Mouse (Mus musculus) layer of hippocampus, adult 11-12 months (tissue): Measurements from ENCODE around the gene Pnldc1.
"Not testable (repeated sequence)": the region's sequence is repeated elsewhere in the genome, so short reads cannot be mapped to it uniquely, and the experiment has no call there.

Source experiments
- DNase-seq: peaks from one replicate; pipeline ENCODE4 v3.0.0; 2022; ENCODE audit warnings: low spot score

The Pnldc1 gene

DNA sequence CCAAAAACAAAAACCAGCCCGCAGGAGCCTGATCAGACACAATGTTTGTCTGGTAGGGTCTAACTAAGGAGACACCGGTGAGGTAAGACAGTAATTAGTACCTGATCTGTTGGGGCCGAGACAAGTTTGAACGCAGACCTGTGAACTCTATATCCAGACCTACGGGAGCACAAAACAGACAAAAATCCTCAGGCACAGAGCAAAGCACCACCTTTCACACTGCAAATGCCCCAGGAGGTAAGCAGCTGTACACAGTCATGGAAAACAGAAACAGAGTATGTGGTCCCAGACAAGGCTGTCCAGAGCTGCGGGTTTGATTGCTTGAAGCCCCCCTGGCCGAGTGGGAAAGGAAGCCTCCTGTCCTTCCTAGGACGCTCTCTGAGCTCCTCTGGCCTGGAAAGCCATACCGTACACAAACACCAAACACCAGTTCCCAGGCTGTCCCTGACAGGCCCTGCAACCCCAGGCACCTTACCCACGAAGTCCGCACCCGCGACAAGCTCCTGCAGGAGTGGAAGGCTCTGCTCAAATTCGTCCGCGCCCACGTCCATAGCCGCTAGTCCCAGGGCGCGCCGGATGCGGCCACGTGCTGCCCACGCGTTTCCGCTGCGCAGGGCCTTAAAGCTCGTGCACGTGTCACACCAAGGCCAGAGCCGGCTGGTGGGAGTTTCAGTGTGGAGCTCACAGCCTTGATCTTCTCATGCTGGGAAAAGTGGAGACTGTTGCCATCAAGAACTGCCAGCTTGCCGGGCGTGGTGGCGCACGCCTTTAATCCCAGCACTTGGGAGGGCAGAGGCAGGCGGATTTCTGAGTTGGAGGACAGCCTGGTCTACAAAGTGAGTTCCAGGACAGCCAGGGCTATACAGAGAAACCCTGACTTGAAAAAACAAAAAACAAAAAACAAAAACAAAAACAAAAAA lies at the start of gene Pnldc1:
Gene Pnldc1, minus strand, starts transcription at position 870 of the 920 bp plus-strand sequence.
- no peak for DNase-seq

DNA sequence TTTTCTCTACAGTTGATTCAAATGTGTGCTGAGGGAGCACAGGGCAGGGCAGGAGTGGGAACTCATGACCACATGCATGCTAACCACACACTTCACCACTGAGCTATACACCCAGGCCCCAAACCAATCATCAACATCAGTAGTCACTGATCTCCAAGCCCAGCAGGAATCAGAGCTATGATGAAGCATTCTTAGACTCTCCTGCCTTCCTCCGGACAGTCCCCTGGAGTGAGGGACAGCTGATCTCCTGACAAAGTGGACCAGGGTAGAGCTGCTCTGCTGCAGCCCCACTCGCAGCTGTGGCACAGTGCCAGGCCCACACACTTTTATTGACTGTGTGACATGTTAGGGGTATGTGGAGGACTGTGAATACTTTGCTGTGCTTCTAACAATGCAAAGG lies 49.3 kb upstream of the Pnldc1 start:
- DNase-seq: not testable (repeated sequence)

DNA sequence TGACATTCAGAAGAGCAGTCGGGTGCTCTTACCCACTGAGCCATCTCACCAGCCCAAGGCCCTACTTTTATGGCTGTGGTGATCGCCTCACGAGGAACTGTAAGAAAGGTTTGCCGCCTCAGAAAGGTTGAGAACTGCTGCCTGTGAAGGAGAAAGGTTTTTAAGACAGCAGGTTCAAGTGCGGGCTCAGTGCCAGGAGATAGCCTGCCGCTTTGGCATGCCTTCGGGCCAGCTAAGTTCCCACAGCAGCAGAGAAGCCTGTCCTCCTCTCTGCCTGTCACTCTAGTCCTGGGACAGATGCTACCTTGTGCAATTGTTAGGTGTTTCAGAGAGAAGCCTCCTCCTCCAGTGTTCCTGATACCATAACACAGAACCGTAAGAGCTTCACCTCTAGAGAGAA lies 46.6 kb upstream of the Pnldc1 start:
- DNase-seq: no peak

DNA sequence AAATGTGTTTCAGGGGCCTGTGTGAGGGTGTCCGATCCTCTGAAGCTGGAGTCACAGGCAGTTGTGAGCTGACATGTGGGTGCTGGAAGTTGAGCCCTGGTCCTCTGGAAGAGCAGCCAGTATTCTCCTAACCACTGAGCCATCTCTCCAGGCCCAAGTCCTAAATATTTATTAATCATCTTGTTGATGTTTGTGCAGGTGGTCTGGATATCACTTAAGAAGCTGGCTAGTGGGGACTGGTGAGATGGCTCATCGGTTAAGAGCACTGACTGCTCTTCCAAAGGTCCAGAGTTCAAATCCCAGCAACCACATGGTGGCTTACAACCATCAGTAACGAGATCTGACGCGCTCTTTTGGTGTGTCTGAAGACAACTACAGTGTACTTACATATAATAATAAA lies 39.6 kb upstream of the Pnldc1 start:
- DNase-seq: no peak

DNA sequence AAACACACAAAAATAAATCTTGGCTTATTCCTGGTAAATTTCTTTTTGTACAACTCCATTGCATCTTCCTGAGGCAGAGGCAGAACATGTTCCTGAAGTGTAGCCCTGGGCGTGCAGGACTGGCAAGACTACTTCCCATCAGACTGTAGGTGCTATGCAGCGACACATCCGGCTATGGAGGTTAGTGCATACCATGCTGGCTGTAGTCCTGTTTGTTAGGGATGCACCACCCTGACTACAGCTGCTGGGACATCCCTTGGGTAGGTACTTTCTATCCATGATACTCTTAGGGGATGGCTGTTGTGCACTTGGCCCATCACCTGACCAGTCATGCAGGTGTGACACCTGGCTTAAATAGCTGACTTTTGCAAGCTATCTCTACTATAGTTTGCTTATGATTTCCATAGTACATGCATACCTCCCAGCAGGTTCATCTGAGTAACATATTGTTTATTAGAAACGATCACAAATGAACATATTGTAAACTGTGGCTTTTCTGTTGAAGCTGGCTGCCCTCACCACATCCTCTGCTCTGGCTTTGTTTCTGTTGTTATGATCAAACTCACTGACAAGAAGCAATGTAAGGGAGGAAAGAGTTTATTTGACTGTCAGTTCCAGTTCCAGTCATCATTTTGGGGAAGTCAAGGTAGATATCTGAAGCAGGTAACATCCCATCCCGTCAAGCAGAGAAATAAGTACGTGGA lies 32.6 kb upstream of the Pnldc1 start:
- DNase-seq: no peak

DNA sequence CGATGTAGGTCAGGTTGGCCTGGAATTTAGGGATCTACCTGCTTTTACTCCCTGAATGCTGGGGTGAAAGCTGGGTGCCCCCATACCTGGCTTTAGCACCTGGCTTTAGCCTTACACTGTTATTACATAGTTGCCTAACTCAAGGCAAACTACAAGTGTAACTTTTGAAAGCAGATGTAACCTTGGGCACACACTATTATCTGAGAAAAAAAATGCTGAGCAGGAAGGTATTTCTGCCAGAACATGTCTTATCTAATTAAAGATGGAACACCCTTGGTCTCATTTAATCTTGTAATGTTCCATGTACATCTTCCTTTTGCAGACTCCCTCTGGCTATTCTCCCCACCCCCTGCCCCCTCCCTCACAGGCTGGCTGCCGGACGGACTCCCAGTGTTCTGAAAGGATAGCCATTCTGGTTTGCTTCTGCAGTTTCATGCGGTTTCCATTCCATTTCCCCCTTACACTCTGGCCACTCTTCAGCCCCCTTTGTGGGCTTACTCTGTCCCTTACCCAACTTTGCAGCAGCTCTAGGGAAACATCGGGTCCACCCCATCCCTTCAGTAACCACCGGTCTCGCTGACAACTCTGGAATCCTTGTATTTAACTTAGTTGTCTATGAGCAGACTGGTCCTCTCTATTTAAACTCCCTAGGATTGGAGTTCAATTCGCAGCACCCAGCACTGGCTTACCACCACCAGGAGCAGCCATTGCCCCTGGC lies 31.7 kb upstream of the Pnldc1 start:
- DNase-seq: no peak

DNA sequence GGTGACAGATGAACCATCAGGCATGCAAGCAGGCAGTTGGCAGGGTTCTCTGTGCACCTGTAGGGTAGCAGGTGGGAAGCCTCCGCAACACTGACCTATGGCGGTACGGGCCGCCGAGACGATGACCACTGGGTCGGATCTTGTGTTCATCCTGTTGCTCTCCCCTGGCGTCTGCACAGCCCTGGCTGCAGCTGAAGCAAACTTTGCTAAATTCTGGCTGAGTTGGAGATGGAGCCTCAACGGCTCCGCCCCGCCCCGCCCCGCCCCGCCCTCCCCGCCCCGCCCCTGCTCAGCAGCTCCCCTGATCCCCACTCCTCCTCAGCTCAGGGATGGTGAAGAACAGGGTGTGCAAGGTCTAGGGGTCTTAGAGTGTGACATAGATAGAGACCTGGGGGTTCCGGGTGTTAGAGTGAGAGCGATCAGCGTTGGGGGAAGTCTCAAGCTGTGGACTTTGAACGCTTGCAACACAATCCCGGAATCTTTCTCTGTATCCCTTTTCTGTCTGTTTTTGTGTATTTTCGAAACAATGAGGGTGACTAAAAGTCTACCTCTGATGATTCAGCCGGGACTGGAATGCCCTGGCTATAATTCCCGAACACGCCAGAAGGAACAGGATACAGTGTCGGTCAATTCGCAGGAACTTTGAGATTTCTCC lies 30.2 kb upstream of the Pnldc1 start, which contains the start of gene Acat3:
Gene Acat3, minus strand, starts transcription at position 450 of the 655 bp plus-strand sequence.
- DNase-seq: no peak

DNA sequence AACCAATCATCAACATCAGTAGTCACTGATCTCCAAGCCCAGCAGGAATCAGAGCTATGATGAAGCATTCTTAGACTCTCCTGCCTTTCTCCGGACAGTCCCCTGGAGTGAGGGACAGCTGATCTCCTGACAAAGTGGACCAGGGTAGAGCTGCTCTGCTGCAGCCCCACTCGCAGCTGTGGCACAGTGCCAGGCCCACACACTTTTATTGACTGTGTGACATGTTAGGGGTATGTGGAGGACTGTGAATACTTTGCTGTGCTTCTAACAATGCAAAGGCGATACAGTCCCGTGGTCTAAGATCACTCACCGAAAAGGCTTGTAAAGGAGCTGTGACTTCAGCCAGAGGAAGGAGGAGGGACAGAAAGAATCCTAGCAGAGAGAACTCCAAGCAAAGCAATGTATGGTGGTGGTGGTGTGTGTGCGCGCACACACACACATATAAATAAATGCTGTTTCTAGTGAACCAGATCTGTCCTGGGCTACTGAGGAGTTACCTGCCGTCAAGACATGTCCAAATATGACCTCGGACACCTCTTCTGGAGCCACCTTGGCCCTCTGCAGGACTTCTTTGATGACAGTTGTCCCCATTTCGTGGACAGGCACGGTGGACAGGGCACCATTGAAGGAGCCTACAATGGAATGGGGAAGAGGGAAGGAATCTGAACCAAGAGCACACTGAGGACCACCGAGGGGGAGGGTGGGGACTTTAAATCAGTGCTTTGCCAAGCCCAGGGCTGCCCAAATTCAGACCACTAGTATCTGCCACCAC lies 29.5 kb upstream of the Pnldc1 start:
- not testable (repeated sequence) for DNase-seq

DNA sequence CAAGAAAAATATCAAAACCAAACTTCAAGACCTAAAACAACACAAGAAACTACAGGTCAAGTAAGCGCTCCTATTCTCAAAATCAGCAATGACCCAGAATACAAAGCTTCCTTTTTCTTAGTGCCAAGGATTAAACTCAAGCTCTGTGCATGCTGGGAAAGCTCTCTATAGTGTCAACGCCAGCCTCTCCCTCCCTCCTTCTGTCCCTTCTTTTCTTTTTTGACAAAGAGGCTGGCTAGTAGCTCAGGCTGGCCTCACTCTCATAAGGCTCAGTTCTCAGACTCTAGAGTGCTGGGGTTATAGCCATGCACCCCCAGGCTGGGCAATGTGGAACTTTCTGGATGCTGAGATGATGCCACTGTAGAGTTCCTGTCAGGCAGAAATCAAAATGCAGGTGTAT lies 28.0 kb upstream of the Pnldc1 start:
- no peak for DNase-seq

DNA sequence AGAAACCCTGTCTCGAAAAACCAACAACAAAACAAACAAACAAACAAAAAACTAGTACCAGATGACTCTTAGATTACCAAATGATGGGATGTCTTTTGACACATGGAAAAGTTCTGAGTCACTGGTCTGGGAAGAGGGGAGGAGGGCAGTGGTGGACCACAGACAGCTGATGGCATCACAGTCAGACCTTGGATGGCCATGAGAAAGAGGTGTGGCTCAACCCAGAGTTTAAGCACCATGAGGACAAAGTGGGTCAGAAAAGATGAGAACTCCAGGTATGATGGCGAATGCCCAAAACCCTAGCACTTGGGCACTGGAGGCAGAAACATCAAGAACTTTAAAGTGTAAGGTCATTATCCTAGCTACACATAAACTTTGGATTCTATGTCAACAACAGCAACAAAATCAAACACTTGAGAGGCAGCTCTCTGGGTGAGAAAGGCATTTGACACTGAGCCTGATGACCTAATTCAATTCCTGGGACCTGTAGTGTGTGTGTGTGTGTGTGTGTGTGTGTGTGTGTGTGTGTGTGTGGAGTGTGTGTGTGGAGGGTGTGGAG lies 27.5 kb upstream of the Pnldc1 start:
- DNase-seq: no peak

DNA sequence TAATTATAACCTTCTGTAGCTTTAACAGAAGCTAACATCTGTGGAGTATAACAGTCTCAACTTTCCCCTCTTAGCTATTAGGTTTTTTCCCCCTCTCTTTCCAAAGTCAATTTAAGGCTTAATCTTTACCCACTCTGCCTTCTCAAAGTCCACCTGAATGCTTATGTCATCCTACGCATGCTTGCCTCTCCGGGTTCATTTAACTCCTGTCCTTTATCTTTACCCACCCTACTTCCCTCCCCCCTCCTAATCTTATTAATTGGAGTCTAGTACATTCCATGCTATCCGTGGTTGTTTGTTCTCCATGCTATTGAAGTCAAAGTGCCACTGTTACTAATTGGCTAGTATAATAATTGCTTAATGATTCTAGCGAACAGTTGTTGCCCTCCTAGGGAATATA lies 25.7 kb upstream of the Pnldc1 start:
- no peak for DNase-seq

DNA sequence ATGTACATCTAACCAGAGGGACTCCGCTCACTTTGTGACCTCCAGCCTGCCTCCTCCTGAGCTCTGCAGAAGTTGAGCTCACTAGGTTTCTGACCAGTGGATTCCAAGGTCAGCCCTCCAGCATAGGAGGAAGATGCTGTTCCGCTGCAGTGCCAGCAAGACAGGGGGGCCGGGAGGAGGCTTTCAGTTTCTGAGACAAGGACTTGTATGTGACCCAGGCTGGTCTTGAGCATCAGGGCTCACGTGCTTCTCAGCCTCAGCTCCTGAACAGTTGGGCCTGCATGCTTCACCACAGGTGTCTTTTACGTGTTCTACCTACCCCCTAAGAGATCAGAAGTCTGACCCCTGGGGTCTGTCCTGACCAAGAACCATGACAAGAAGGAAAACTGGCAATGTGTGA lies 21.5 kb upstream of the Pnldc1 start:
- not testable (repeated sequence) for DNase-seq

DNA sequence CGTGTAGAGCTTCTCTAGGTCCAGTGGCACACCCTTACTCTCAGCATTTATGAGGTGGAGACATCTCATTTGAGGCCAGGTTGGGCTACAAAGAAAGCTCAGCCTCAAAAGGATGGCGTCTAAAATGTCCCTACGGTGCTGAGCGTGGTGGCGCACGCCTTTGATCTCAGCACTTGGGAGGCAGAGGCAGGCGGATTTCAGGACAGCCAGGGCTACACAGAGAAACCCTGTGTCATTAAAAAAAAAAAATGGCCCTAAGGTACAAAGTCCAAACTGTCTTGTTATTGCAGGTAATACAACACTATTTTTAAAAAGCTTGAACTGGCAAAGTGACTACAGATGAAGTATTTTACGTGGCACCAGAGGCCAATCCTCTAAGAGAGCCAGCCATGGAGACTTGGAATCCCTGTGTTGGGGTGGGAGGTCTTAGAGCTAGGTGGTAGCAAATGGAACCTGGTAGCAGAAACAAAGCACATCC lies 15.7 kb upstream of the Pnldc1 start:
- DNase-seq: no peak

DNA sequence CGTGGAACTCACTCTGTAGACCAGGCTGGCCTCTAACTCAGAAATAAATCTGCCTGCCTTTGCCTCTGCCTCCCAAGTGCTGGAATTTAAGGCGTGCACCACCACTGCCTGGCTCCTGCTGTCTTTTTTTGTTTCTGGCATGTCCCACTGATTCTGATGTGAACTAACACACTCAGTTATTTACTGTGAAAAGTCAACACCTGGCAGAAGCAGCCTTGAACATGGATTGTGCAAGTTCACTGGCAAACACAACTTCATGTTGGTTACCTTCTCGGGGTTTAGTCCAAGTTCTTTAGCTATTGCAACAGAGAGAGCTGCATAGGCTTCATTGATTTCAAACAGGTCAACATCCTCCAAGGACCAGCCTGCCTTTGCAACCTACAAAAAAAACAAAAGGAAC lies 15.0 kb upstream of the Pnldc1 start:
- no peak for DNase-seq

DNA sequence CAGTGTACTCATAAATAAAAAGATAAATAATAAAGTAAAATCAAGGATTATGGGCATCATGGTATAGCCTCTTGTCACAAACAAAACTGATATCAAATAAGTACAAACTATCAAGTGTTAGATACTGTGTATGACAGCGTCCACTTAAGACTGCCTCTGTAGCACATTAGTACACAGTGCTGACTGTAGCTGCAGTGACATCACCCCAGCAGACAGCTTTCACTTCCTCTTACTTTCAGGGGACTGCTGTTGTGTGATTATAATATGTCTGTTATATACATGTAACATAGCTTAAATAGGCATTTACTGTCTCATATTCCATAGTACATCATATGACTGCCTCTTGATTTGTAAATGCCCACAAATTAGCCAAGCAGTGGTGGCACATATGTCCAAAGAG lies 11.0 kb upstream of the Pnldc1 start:
- DNase-seq: no peak

DNA sequence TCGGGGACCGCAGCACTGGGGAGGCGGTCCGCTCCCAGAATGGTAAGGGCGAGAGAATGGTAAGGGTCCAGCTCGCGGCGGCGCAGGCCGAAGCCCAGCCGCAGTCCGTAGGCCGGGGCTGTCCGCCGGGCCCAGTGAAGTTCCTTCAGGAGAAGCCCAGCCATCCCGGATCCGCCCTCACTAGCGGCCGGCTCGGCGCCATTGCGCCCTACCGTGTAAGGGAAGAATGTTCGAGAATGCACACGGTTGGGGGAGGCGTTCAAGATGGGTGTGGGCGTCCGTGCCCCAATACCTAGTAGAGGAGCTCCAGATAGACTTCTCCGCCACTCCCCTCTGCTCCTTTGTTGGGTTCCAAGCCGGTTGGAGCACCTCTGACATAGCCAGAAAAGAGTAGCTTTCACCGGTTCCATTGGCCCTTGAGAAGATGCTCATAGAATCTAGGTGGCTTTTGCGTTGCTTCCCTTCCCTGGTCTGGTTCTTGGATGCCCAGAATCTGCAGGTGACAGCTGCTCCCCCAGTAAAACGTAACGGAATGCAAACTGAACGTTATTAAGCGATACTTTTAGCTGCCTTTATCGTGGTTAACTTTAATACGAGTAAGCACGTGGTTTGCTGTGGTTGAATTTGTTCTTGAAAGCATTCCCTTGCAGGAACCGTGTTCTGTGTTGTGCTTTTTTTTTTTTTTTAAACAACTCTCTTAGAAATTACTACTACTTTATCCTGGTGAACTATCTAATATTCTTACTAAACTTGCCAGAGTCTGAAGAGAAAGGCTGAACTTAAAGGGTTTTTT lies 6.8 kb upstream of the Pnldc1 start:
- peak; percentile 55 for DNase-seq

DNA sequence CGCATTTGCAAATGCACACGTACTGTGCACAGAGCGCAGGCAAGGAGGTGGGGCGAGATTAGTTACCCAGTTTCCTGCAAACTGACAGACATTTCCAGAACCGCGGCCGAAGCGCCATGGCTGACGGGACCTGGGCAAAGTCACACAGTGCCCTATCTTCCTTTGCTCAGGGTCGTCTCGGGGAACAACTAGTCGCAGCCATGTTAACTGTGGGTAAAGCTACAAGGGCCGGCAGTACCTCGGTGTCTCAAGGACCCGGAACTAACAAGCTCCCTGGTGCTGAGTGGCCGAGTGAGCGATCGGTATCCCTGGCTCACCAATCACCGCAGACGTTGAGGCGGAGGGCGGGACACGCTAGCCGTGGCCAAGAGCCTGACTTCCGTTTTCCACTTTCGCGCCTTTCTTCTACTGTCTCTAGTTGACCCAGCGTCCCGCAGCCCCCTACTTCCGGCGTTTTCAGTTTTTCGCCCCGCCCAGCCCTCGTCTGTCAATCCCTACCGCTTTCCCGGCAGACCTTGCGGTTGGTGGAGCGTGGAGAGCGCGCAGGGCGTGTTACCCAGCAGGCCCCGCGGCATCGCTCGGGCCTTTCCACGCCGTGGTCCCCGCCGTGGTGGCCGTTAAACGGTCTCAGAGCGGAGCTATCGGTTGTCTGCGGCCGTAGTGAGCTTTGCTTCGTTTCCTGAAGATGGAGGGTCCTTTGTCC lies 6.0 kb upstream of the Pnldc1 start, which contains the start of gene Mrpl18:
Gene Mrpl18, minus strand, starts transcription at position 465 of the 703 bp plus-strand sequence.
- DNase-seq: peak; percentile 99

DNA sequence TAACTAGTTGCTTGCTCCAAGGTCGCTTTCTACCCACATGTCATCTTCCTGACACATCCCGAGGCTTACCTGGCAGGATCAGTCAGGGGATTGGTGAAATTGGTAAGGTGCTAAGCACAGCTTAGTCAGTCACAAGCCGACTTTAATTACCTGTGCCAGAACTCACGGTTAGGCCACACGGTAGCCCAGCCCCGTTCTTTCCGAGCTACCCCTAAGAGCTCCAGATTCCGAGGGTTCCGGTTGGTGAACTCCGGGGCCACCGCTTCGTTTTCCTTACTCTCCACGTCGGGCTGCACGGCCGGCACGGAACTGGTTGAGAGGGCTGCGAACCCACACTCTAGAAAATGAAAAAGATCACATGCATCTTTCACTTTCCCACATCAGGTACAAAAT lies 5.5 kb upstream of the Pnldc1 start, which contains the start of gene Tcp1:
Gene Tcp1, plus strand, starts transcription at position 214 of the 393 bp plus-strand sequence.
- no peak for DNase-seq

DNA sequence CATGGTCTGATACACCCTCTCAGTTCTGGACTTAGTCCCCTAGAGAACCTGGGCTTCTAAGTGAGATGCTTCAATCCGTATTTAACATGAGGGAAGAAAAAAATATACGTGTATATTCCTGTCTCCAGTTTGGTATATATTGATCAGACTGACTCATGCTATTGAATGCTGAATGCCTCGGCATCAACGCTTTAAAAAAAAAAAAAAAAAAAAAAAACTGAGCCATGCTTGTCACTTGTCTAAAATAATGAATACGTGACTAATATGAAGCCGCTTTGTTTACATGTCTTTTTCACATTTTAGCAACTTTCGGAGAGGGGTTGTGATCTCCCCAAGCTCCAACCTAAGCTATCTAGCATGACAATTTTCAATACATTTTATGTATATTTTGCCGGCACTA lies 361 bp upstream of the Pnldc1 start:
- DNase-seq: no peak
